Comparison of ENCODE assay signal across 16 mouse cellular contexts in genomic region chr2:69149154-69149553, GRCm38 (mm10). TPM values are rescaled to one million over a fixed set of nuclear protein-coding genes. Genes with fewer than 3 reads are reported as not detected.
DNase-seq lines count a peak whose midpoint lies in the region; ATAC-seq and TF ChIP-seq lines count a peak whose summit lies in the region.
"Had no signal": no experiment of that assay in that cellular context is flagged by ENCODE, and none has a peak within 500 bp of the region (broad histone marks: within the 10 kb centered on the region; RNA-seq: fewer than 3 reads in every experiment).

No protein-coding gene starts in this region.

- H3K27ac ChIP-seq in lung, postnatal 0 days (ENCODE audit: low read length), result no peak overlapping the region
- no peak overlapping the region for H3K27ac ChIP-seq in stomach, embryonic 16.5 days (ENCODE audit: low read length)
- H3K27ac ChIP-seq in hindbrain, embryonic 11.5 days (ENCODE audit: low read depth, low read length), result no peak overlapping the region
- H3K27ac ChIP-seq: hindbrain, embryonic 15.5 days; midbrain, embryonic 12.5 days had no signal

- no peak for TF ChIP-seq EP300 in lung, postnatal 0 days (IDR thresholded peaks at IDR 0.05)

- ATAC-seq in lung, postnatal 0 days, result peak; percentile 53
- ATAC-seq in stomach, embryonic 16.5 days (ENCODE audit: insufficient read depth, low FRiP score), result peak; percentile 40; the same call in 1 of the 2 replicates
- ATAC-seq in hindbrain, embryonic 11.5 days (ENCODE audit: low FRiP score), result no peak

- H3K27me3 ChIP-seq in lung, postnatal 0 days (replicated peaks; ENCODE audit: insufficient read depth, low read length), result no peaks in the 10 kb centered on the region
- no peaks in the 10 kb centered on the region for H3K27me3 ChIP-seq in stomach, embryonic 16.5 days (ENCODE audit: control insufficient read depth, insufficient read depth, low read length)
- H3K27me3 ChIP-seq in hindbrain, embryonic 11.5 days (ENCODE audit: control insufficient read depth, insufficient read depth, low read length), result no peaks in the 10 kb centered on the region
- H3K27me3 ChIP-seq: hindbrain, embryonic 15.5 days had no signal

- intact Hi-C loops in left cerebral cortex, postnatal 4 days (cut with DNase I), result no loop called here

- no peaks in the 10 kb centered on the region for H3K9me3 ChIP-seq in lung, postnatal 0 days (ENCODE audit: low read length)
- H3K9me3 ChIP-seq in stomach, embryonic 16.5 days (replicated peaks; ENCODE audit: control insufficient read depth, low read length), result no peaks in the 10 kb centered on the region
- no peaks in the 10 kb centered on the region for H3K9me3 ChIP-seq in hindbrain, embryonic 11.5 days (ENCODE audit: control insufficient read depth, low read length)
- H3K9me3 ChIP-seq: hindbrain, embryonic 15.5 days; midbrain, embryonic 12.5 days had no signal

- peak; percentile 8 for DNase-seq in adrenal gland, postnatal 14 days
- no peak for DNase-seq in adrenal gland, postnatal 25 days
- DNase-seq in lung, postnatal 0 days (ENCODE audit: low spot score), result peak; percentile 31
- DNase-seq in lung, adult 18-20 months, result no peak
- peak; percentile 26 for DNase-seq in heart, adult 8-10 months (ENCODE audit: low spot score)
- no peak for DNase-seq in left cerebral cortex, postnatal 4 days
- no peak for DNase-seq in hindbrain, embryonic 11.5 days (ENCODE audit: low spot score)
- DNase-seq: B cell, adult 2 months; cerebellum, adult 9-10 months; kidney, adult 18-20 months; lung, adult 2 months; right cerebral cortex, postnatal 14 days; thymus, postnatal 4 days had no signal

- no peak overlapping the region for H3K9ac ChIP-seq in lung, postnatal 0 days (replicated peaks; ENCODE audit: low read depth)
- H3K9ac ChIP-seq in stomach, embryonic 16.5 days (ENCODE audit: low read length), result no peak overlapping the region
- no peak overlapping the region for H3K9ac ChIP-seq in hindbrain, embryonic 11.5 days (ENCODE audit: low read depth, low read length)
- H3K9ac ChIP-seq: hindbrain, embryonic 15.5 days; midbrain, embryonic 12.5 days had no signal

- no peaks in the 10 kb centered on the region for H3K4me1 ChIP-seq in lung, postnatal 0 days (ENCODE audit: insufficient read depth, low read depth, low read length)
- H3K4me1 ChIP-seq in stomach, embryonic 16.5 days (ENCODE audit: control insufficient read depth, insufficient read depth, low read length), result no peaks in the 10 kb centered on the region
- no peaks in the 10 kb centered on the region for H3K4me1 ChIP-seq in hindbrain, embryonic 11.5 days (replicated peaks; ENCODE audit: control insufficient read depth, insufficient read depth, low read length)
- H3K4me1 ChIP-seq: hindbrain, embryonic 15.5 days; midbrain, embryonic 12.5 days had no signal

- WGBS in lung, postnatal 0 days, result 72% methylated on average over 10 of the region's 10 CpGs
- 81% methylated on average over 10 of the region's 10 CpGs for WGBS in stomach, embryonic 16.5 days
- 89% methylated on average over 10 of the region's 10 CpGs for WGBS in hindbrain, embryonic 11.5 days

- no peak overlapping the region for H3K4me2 ChIP-seq in lung, postnatal 0 days (replicated peaks; ENCODE audit: low read depth, low read length)
- H3K4me2 ChIP-seq in stomach, embryonic 16.5 days (ENCODE audit: low read depth, low read length), result no peak overlapping the region
- no peak overlapping the region for H3K4me2 ChIP-seq in hindbrain, embryonic 11.5 days (replicated peaks; ENCODE audit: low read depth, low read length)
- H3K4me2 ChIP-seq: hindbrain, embryonic 15.5 days; midbrain, embryonic 12.5 days had no signal

- no peak for TF ChIP-seq CTCF in lung, postnatal 0 days (IDR thresholded peaks at IDR 0.05)

- H3K4me3 ChIP-seq in lung, postnatal 0 days (ENCODE audit: low read depth, low read length), result no peak overlapping the region
- H3K4me3 ChIP-seq in stomach, embryonic 16.5 days (replicated peaks; ENCODE audit: low read length), result no peak overlapping the region
- H3K4me3 ChIP-seq in hindbrain, embryonic 11.5 days (ENCODE audit: low read depth, low read length), result no peak overlapping the region
- H3K4me3 ChIP-seq: hindbrain, embryonic 15.5 days; midbrain, embryonic 12.5 days had no signal

- no peaks in the 10 kb centered on the region for H3K36me3 ChIP-seq in lung, postnatal 0 days (ENCODE audit: insufficient read depth, low read length)
- H3K36me3 ChIP-seq in stomach, embryonic 16.5 days (ENCODE audit: control insufficient read depth, insufficient read depth, low read length), result no peaks in the 10 kb centered on the region
- H3K36me3 ChIP-seq in hindbrain, embryonic 11.5 days (ENCODE audit: control insufficient read depth, insufficient read depth, low read length), result no peaks in the 10 kb centered on the region
- H3K36me3 ChIP-seq: hindbrain, embryonic 15.5 days; midbrain, embryonic 12.5 days had no signal

RNA-seq across cellular contexts. Expression of gene Nostrin, which starts 13.6 kb away (rescaled TPM):
- total RNA-seq in adrenal gland, postnatal 14 days (2021), result 10.5 and 11.4 TPM in 2 replicates
- 8.0 and 8.9 TPM in 2 replicates for total RNA-seq in adrenal gland, postnatal 25 days (2021)
- 47.2 and 48.0 TPM in 2 replicates for polyA plus RNA-seq in lung, postnatal 0 days (2015; fragmentation: Nextera tagmentation; extraction: Ambion mirVana)
- total RNA-seq in heart, adult 8-10 months (2022), result 1 to 10 TPM; 3.7 to 4.8 (median 4.2) TPM
- polyA plus RNA-seq in stomach, embryonic 16.5 days (2015; fragmentation: Nextera tagmentation; extraction: Ambion mirVana), result 12.3 and 12.8 TPM in 2 replicates
- total RNA-seq in left cerebral cortex, postnatal 4 days (2021), result 1 to 10 TPM; 2.8 to 3.6 TPM
- 0.68 and 0.74 TPM in 2 replicates for polyA plus RNA-seq in hindbrain, embryonic 11.5 days (2014; fragmentation: Nextera tagmentation; extraction: Ambion mirVana)

RNA-seq across cellular contexts. Expression of gene Spc25, which starts 56.8 kb away (rescaled TPM):
- 12.3 and 15.6 TPM in 2 replicates for total RNA-seq in adrenal gland, postnatal 14 days (2021)
- 5.0 and 7.1 TPM in 2 replicates for total RNA-seq in adrenal gland, postnatal 25 days (2021)
- 11.1 and 15.5 TPM in 2 replicates for polyA plus RNA-seq in lung, postnatal 0 days (2015; fragmentation: Nextera tagmentation; extraction: Ambion mirVana)
- total RNA-seq in heart, adult 8-10 months (2022), result 1 to 10 TPM in 1 of 4 experiments, under 1 TPM in 3; 0.33 to 1.3 (median 0.45) TPM
- 139 and 142 TPM in 2 replicates for polyA plus RNA-seq in stomach, embryonic 16.5 days (2015; fragmentation: Nextera tagmentation; extraction: Ambion mirVana)
- total RNA-seq in left cerebral cortex, postnatal 4 days (2021), result 1 to 10 TPM; 6.8 to 7.9 TPM
- 226 and 233 TPM in 2 replicates for polyA plus RNA-seq in hindbrain, embryonic 11.5 days (2014; fragmentation: Nextera tagmentation; extraction: Ambion mirVana)

Comparison
In these comparisons a context has a peak if more than half of its experiments do, and no peak if none do; other contexts are left out.
1. DNase-seq: peak in adrenal gland, postnatal 14 days (single experiment), lung, postnatal 0 days (single experiment) and heart, adult 8-10 months (single experiment); none in adrenal gland, postnatal 25 days (single experiment), lung, adult 18-20 months (0 of 2), left cerebral cortex, postnatal 4 days (single experiment) and hindbrain, embryonic 11.5 days (single experiment).